Mouse (Mus musculus): ENCODE data around the gene Ggta1.

GRCm38 (mm10) chr2:35411640-35412190 lies 51.3 kb downstream of the Ggta1 start:
- TF ChIP-seq CTCF (IDR thresholded peaks at IDR 0.05; ENCODE audit: borderline replicate concordance, extremely low read depth, insufficient read depth, insufficient read length) (no peak), POLR2A (IDR thresholded peaks at IDR 0.05; ENCODE audit: borderline replicate concordance, extremely low read depth, insufficient read depth, insufficient read length, poor library complexity, severe bottlenecking) (no peak)

Data from brain, embryonic 14.5 days (tissue).